Mouse (Mus musculus) thymus, adult 2 months (tissue): ENCODE measurements around the gene Sord. TPM values are rescaled to one million over a fixed set of nuclear protein-coding genes. Genes with fewer than 3 reads are reported as not detected.

Experiments
- DNase-seq: peaks from one replicate; pipeline ENCODE4 v3.0.0; 2021
- H3K27ac ChIP-seq: fragments of 200-500 bp; 2 replicates; pipeline ENCODE4 v1.5.1; 2012; ENCODE audit warnings: low read length, control low read depth; ENCODE audit not compliant: control insufficient read depth, insufficient read depth
- H3K27me3 ChIP-seq: fragments of 200-500 bp; 2 replicates; pipeline ENCODE4 v1.6.1; 2012; ENCODE audit warnings: mild to moderate bottlenecking, low read length, moderate library complexity, mixed read lengths; ENCODE audit not compliant: control insufficient read depth, insufficient read depth
- H3K36me3 ChIP-seq: fragments of 200-500 bp; 2 replicates; pipeline ENCODE4 v1.6.1; 2012; ENCODE audit warnings: mild to moderate bottlenecking, low read length, moderate library complexity; ENCODE audit not compliant: control insufficient read depth, insufficient read depth
- H3K4me1 ChIP-seq: fragments of 200-500 bp; replicated peaks from 2 replicates; pipeline ENCODE4 v1.6.1; 2012; ENCODE audit warnings: low read length; ENCODE audit not compliant: control insufficient read depth, insufficient read depth
- H3K4me3 ChIP-seq: fragments of 200-500 bp; 2 replicates; pipeline ENCODE4 v1.5.1; 2012; ENCODE audit warnings: mild to moderate bottlenecking, low read length, control low read depth, moderate library complexity; ENCODE audit not compliant: control insufficient read depth, insufficient read depth
- CTCF ChIP-seq: fragments of 200-500 bp; IDR thresholded peaks from 2 replicates; pipeline ENCODE4 v1.5.1; 2012; ENCODE audit warnings: mild to moderate bottlenecking, control low read depth, low read length, moderate library complexity, borderline replicate concordance; ENCODE audit not compliant: control insufficient read depth, poor library complexity, insufficient read depth; ENCODE audit errors: extremely low read depth
- POLR2A ChIP-seq: fragments of 200-500 bp; IDR thresholded peaks from 2 replicates; pipeline ENCODE4 v1.6.1; 2012; ENCODE audit warnings: mild to moderate bottlenecking, low read length, control low read depth, moderate library complexity; ENCODE audit not compliant: control insufficient read depth, poor library complexity, insufficient read depth; ENCODE audit errors: extremely low read depth
- WGBS: fragments of 180-500 bp; shearing (Covaris S2); methylation state at CpG from one replicate; pipeline ENCODE4 v1.1.7; 2018; 5-methylcytosine and 5-hydroxymethylcytosine counted together
- polyA plus RNA-seq: library from polyadenylated mRNA; depleted of rRNA; stranded (reverse); fragments of >200 nt; gene quantifications from 2 replicates; pipeline ENCODE4 v1.2.3, GENCODE M21; 2012

Sord gene
- polyA plus RNA-seq, 1 experiment: 19.0 TPM

- Histone ChIP-seq H3K4me3 (no peak overlapping the region), H3K27ac (no peak overlapping the region), H3K4me1 (no peaks in the 10 kb centered on the region), H3K36me3 (no peaks in the 10 kb centered on the region), H3K27me3 (no peaks in the 10 kb centered on the region)
- TF ChIP-seq POLR2A: no peak
- TF ChIP-seq CTCF: no peak
- no peak for DNase-seq
- WGBS: 84% methylated on average over 5 of the region's 5 CpGs
Observed at GRCm38 (mm10) chr2:122221798-122222197, 12.8 kb upstream of the Sord start.

- no peak for TF ChIP-seq POLR2A
- no peak for TF ChIP-seq CTCF
- Histone ChIP-seq H3K27me3 (no peaks in the 10 kb centered on the region), H3K27ac (no peak overlapping the region), H3K4me3 (no peak overlapping the region), H3K4me1 (no peaks in the 10 kb centered on the region), H3K36me3 (no peaks in the 10 kb centered on the region)
- DNase-seq: no peak
- 88% methylated on average over 5 of the region's 5 CpGs for WGBS
Observed at GRCm38 (mm10) chr2:122222272-122222671, 12.3 kb upstream of the Sord start.

GRCm38 (mm10) chr2:122223654-122224053 is 10.9 kb upstream of the Sord start:
- H3K36me3 ChIP-seq: no peaks in the 10 kb centered on the region
- no peak overlapping the region for H3K4me3 ChIP-seq
- H3K27ac ChIP-seq: no peak overlapping the region
- no peak for TF ChIP-seq POLR2A
- no peak for TF ChIP-seq CTCF
- no peaks in the 10 kb centered on the region for H3K4me1 ChIP-seq
- DNase-seq: no peak
- H3K27me3 ChIP-seq: no peaks in the 10 kb centered on the region

- Histone ChIP-seq H3K36me3 (no peaks in the 10 kb centered on the region), H3K27me3 (no peaks in the 10 kb centered on the region), H3K4me3 (no peak overlapping the region), H3K4me1 (peaks cover 8% of the 10 kb centered on the region), H3K27ac (no peak overlapping the region)
- TF ChIP-seq CTCF (no peak), POLR2A (no peak)
- 93% methylated on average over 6 of the region's 6 CpGs for WGBS
- DNase-seq: no peak
Observed at GRCm38 (mm10) chr2:122230395-122230794, 4.2 kb upstream of the Sord start.

GRCm38 (mm10) chr2:122231616-122232015 is 2.9 kb upstream of the Sord start:
- WGBS: 96% methylated on average over 9 of the region's 9 CpGs
- DNase-seq: no peak
- Histone ChIP-seq H3K4me3 (no peak overlapping the region), H3K36me3 (no peaks in the 10 kb centered on the region), H3K4me1 (peaks cover 8% of the 10 kb centered on the region), H3K27ac (no peak overlapping the region), H3K27me3 (no peaks in the 10 kb centered on the region)
- TF ChIP-seq CTCF (no peak), POLR2A (no peak)

- no peak overlapping the region for H3K27ac ChIP-seq
- no peak for DNase-seq
- no peak for TF ChIP-seq POLR2A
- TF ChIP-seq CTCF: no peak
- no peak overlapping the region for H3K4me3 ChIP-seq
- 75% methylated on average over 5 of the region's 5 CpGs for WGBS
- H3K4me1 ChIP-seq: peaks cover 8% of the 10 kb centered on the region
- H3K36me3 ChIP-seq: no peaks in the 10 kb centered on the region
- no peaks in the 10 kb centered on the region for H3K27me3 ChIP-seq
Observed at GRCm38 (mm10) chr2:122233341-122233740, 1.2 kb upstream of the Sord start.
